Mouse (Mus musculus): ENCODE results near the gene Arid1b.

- TF ChIP-seq MYOD1 (IDR thresholded peaks at IDR 0.05; ENCODE audit: control insufficient read depth, insufficient read length, low read depth) = no peak
- no peak for TF ChIP-seq CTCF (IDR thresholded peaks at IDR 0.05; ENCODE audit: control insufficient read depth, insufficient read depth, insufficient read length)
- no peak for TF ChIP-seq FOSL1 (IDR thresholded peaks at IDR 0.05; ENCODE audit: insufficient read depth, low read length, poor library complexity, severe bottlenecking)
- TF ChIP-seq MAX (IDR thresholded peaks at IDR 0.05) = no peak
- no peak for TF ChIP-seq USF1 (IDR thresholded peaks at IDR 0.05; ENCODE audit: low read depth)
These were observed 131.1 kb downstream of the Arid1b start for GRCm38 (mm10) chr17:5125084-5125855.
